Mouse (Mus musculus): ENCODE data around the gene Wfdc16. TPM values are rescaled to one million over a fixed set of nuclear protein-coding genes. Genes with fewer than 3 reads are reported as not detected.

Gene Wfdc16
- polyA plus RNA-seq (2015; fragmentation: Nextera tagmentation; extraction: Ambion mirVana), result not detected in 2 replicates

- no peak within 1 kb of the TSS for H3K27ac ChIP-seq (replicated peaks)
- ATAC-seq (ENCODE audit: insufficient number of reproducible peaks, low FRiP score, low TSS enrichment, low read depth), result no peak
- H3K4me2 ChIP-seq (replicated peaks), result no peak within 1 kb of the TSS
- H3K9ac ChIP-seq, result no peak within 1 kb of the TSS
- H3K36me3 ChIP-seq, result no peaks in the 10 kb centered on the region
- no peaks in the 10 kb centered on the region for H3K27me3 ChIP-seq
- 84% methylated on average over 3 of the region's 3 CpGs for WGBS
- no peak within 1 kb of the TSS for H3K4me3 ChIP-seq (replicated peaks)
- H3K9me3 ChIP-seq (replicated peaks), result no peaks in the 10 kb centered on the region
- H3K4me1 ChIP-seq, result no peaks in the 10 kb centered on the region
These were observed at the start of gene Wfdc16 for GRCm38 (mm10) chr2:164638696-164639095. Wfdc16 (minus strand) TSS chr2:164638796.

GRCm38 (mm10) chr2:164684807-164685206 lies 46.2 kb upstream of the Wfdc16 start, which contains the start of gene Wfdc13:
Wfdc13 (plus strand) TSS chr2:164685107.
- no peak for ATAC-seq (ENCODE audit: insufficient number of reproducible peaks, low FRiP score, low TSS enrichment, low read depth)
- no peak within 1 kb of the TSS for H3K9ac ChIP-seq
- H3K27me3 ChIP-seq, result no peaks in the 10 kb centered on the region
- no peak within 1 kb of the TSS for H3K4me3 ChIP-seq (replicated peaks)
- no peaks in the 10 kb centered on the region for H3K4me1 ChIP-seq
- no peak within 1 kb of the TSS for H3K27ac ChIP-seq (replicated peaks)
- 76% methylated on average over 2 of the region's 3 CpGs for WGBS
- H3K9me3 ChIP-seq (replicated peaks), result no peaks in the 10 kb centered on the region
- no peak within 1 kb of the TSS for H3K4me2 ChIP-seq (replicated peaks)
- H3K36me3 ChIP-seq, result no peaks in the 10 kb centered on the region

DNA sequence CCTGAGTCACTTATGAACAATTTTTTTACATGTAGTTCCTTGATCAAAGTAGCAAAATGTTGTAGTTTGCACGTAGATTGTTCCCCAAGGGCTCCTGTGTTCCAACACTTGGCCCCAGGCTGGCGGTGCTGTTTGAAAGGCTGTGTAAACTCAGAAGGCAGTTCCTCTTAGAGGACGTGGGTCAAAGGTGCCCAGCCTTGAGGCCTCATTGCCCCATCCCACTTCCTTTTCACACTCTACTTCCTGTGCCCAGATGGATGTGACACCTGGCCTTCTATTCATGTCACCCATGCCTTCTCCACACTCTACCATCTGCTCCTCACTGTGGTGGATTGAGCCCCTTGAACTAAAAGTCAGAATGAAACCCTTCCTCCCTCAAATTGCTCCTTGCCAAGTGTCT lies 41.3 kb upstream of the Wfdc16 start:
- Histone ChIP-seq H3K4me2 (replicated peaks) (no peak overlapping the region), H3K9me3 (replicated peaks) (no peaks in the 10 kb centered on the region), H3K27ac (replicated peaks) (no peak overlapping the region), H3K36me3 (no peaks in the 10 kb centered on the region), H3K27me3 (no peaks in the 10 kb centered on the region), H3K9ac (no peak overlapping the region), H3K4me1 (peaks cover 6% of the 10 kb centered on the region; the same call in 1 of the 2 replicates), H3K4me3 (replicated peaks) (no peak overlapping the region)
- no peak for ATAC-seq (ENCODE audit: insufficient number of reproducible peaks, low FRiP score, low TSS enrichment, low read depth)
- WGBS, result 38% methylated on average over 3 of the region's 3 CpGs

DNA sequence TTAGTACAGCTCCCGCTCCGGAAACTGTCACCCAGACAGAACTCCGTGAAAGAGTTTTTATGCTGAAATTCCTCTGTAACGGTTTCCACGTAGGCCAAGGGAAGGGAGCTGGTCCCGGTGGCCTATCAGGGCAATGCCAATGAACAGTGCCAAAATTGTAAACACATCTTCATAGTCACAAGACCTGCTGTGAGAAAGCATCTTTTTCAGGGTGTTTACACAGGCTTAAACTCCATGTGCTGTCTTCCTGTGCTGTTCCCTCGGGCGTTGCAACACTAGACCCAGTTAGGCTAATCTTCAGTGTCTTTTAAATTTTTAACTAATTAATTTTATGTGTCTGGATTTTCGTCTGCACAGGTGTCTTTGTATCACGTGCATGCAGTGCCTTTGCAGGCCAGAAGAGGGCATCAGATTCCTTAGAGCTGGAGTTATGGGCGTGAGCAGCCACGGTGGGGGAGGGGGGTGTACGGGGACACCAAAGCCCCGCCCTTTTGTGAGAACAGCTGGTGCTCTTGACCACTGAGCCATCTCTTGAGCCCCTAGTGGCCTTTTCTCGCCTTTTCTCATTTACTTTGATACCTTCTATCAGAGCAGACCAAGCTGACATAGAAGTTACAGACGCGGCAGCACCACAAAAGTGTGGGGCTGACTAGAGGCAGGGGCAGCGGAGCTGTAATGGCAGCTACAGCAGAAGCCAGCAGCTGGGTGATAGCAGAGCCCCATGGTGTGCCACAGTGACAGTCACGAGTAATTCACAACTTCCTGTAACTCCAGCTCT lies 40.4 kb upstream of the Wfdc16 start:
- Histone ChIP-seq H3K9me3 (replicated peaks) (no peaks in the 10 kb centered on the region), H3K4me1 (peaks cover 6% of the 10 kb centered on the region; the same call in 1 of the 2 replicates), H3K4me2 (replicated peaks) (peak overlapping the region; percentile 44), H3K4me3 (replicated peaks) (peak overlapping the region; percentile 33), H3K27ac (replicated peaks) (no peak overlapping the region), H3K36me3 (no peaks in the 10 kb centered on the region), H3K9ac (no peak overlapping the region), H3K27me3 (no peaks in the 10 kb centered on the region)
- 19% methylated on average over 19 of the region's 19 CpGs for WGBS
- no peak for ATAC-seq (ENCODE audit: insufficient number of reproducible peaks, low FRiP score, low TSS enrichment, low read depth)

DNA sequence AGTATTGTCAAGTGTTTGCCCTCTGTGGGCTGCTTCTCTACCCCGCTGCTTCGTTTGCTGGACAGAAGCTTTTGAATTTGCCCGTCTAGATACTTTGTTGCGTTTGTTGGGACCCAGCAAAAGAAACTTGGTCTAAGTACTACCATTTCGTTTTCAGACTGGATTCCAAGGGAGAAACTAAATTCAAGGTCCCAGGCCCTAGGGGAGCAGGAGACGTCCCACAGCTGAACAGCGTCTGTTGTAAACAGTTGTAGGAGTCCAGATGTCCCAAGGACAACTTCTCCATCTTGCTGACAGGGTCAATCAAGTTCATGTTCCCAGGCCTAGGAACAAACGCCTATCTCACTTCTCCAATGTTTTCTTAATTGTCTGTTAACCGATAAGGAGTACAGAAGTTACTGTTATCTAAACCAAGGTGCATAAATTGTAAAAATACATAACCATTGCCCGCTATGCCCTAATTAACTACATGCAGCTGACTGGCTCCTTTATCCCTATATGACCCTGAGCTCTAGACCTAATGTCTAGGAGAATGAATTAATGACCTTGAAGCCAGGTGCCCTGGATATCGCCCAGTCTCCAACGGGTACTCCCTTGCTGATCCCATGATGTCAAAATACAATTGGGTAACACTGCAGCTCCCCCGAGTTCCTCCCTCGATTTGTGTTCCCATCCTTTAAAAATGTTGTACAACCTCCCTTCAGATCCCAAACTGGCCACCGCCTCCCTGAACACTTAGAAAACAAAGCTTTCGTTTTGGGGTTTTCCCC lies 38.5 kb upstream of the Wfdc16 start:
- WGBS, result 80% methylated on average over 16 of the region's 16 CpGs
- Histone ChIP-seq H3K36me3 (no peaks in the 10 kb centered on the region), H3K9ac (no peak overlapping the region), H3K4me3 (replicated peaks) (no peak overlapping the region), H3K4me1 (peaks cover 6% of the 10 kb centered on the region; the same call in 1 of the 2 replicates), H3K4me2 (replicated peaks) (no peak overlapping the region), H3K27me3 (no peaks in the 10 kb centered on the region), H3K27ac (replicated peaks) (no peak overlapping the region), H3K9me3 (replicated peaks) (no peaks in the 10 kb centered on the region)
- ATAC-seq (ENCODE audit: insufficient number of reproducible peaks, low FRiP score, low TSS enrichment, low read depth), result no peak

DNA sequence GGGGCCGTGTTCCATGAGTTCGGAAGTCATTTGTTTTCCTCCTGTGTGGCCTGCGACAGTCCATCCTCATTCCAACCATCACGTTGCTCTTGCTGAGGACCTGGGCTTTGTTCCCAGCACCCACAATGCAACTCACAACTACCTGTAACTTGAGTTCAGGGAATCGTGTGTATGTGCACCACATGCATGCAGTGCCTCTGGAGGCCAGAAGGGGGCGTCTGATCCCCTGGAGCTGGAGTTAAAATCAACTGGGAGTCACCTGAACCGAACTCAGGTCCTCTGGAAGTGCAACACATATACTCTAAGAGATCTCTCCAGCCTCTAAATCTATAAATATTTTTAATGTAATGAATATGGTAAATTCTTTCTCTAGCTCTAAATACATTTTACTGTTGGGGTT lies 37.5 kb upstream of the Wfdc16 start:
- H3K4me2 ChIP-seq (replicated peaks), result no peak overlapping the region
- H3K27ac ChIP-seq (replicated peaks), result no peak overlapping the region
- no peak overlapping the region for H3K9ac ChIP-seq
- 71% methylated on average over 7 of the region's 7 CpGs for WGBS
- no peaks in the 10 kb centered on the region for H3K36me3 ChIP-seq
- H3K4me3 ChIP-seq (replicated peaks), result no peak overlapping the region
- peaks cover 6% of the 10 kb centered on the region; the same call in 1 of the 2 replicates for H3K4me1 ChIP-seq
- H3K9me3 ChIP-seq (replicated peaks), result no peaks in the 10 kb centered on the region
- no peaks in the 10 kb centered on the region for H3K27me3 ChIP-seq
- no peak for ATAC-seq (ENCODE audit: insufficient number of reproducible peaks, low FRiP score, low TSS enrichment, low read depth)

- no peak for ATAC-seq (ENCODE audit: insufficient number of reproducible peaks, low FRiP score, low TSS enrichment, low read depth)
- peaks cover 3% of the 10 kb centered on the region; the same call in 1 of the 2 replicates for H3K4me1 ChIP-seq
- H3K4me3 ChIP-seq (replicated peaks), result no peak within 1 kb of the TSS
- 64% methylated on average over 7 of the region's 7 CpGs for WGBS
- no peaks in the 10 kb centered on the region for H3K9me3 ChIP-seq (replicated peaks)
- H3K27me3 ChIP-seq, result no peaks in the 10 kb centered on the region
- no peak within 1 kb of the TSS for H3K9ac ChIP-seq
- H3K4me2 ChIP-seq (replicated peaks), result no peak within 1 kb of the TSS
- no peak within 1 kb of the TSS for H3K27ac ChIP-seq (replicated peaks)
- H3K36me3 ChIP-seq, result no peaks in the 10 kb centered on the region
These were observed 35.4 kb upstream of the Wfdc16 start, which contains the start of gene Wfdc11 for GRCm38 (mm10) chr2:164673987-164674386. Wfdc11 (minus strand) TSS chr2:164674087.

- no peak overlapping the region for H3K27ac ChIP-seq (replicated peaks)
- H3K9ac ChIP-seq, result no peak overlapping the region
- H3K36me3 ChIP-seq, result no peaks in the 10 kb centered on the region
- no peak overlapping the region for H3K4me3 ChIP-seq (replicated peaks)
- H3K9me3 ChIP-seq (replicated peaks), result no peaks in the 10 kb centered on the region
- 21% methylated on average over 1 of the region's 1 CpGs for WGBS
- no peaks in the 10 kb centered on the region for H3K27me3 ChIP-seq
- no peak overlapping the region for H3K4me2 ChIP-seq (replicated peaks)
- no peaks in the 10 kb centered on the region for H3K4me1 ChIP-seq
- no peak for ATAC-seq (ENCODE audit: insufficient number of reproducible peaks, low FRiP score, low TSS enrichment, low read depth)
These were observed 32.3 kb upstream of the Wfdc16 start for GRCm38 (mm10) chr2:164670938-164671337.

- WGBS, result 82% methylated on average over 5 of the region's 5 CpGs
- Histone ChIP-seq H3K4me3 (replicated peaks) (no peak overlapping the region), H3K9ac (no peak overlapping the region), H3K36me3 (no peaks in the 10 kb centered on the region), H3K27me3 (no peaks in the 10 kb centered on the region), H3K9me3 (replicated peaks) (no peaks in the 10 kb centered on the region), H3K4me2 (replicated peaks) (no peak overlapping the region), H3K27ac (replicated peaks) (no peak overlapping the region), H3K4me1 (no peaks in the 10 kb centered on the region)
- ATAC-seq (ENCODE audit: insufficient number of reproducible peaks, low FRiP score, low TSS enrichment, low read depth), result no peak
These were observed 31.7 kb upstream of the Wfdc16 start for GRCm38 (mm10) chr2:164670261-164670660.

- Histone ChIP-seq H3K4me3 (replicated peaks) (no peak overlapping the region), H3K9ac (no peak overlapping the region), H3K9me3 (replicated peaks) (no peaks in the 10 kb centered on the region), H3K27me3 (no peaks in the 10 kb centered on the region), H3K4me2 (replicated peaks) (no peak overlapping the region), H3K36me3 (no peaks in the 10 kb centered on the region), H3K4me1 (no peaks in the 10 kb centered on the region), H3K27ac (replicated peaks) (no peak overlapping the region)
- WGBS, result 88% methylated on average over 7 of the region's 7 CpGs
- ATAC-seq (ENCODE audit: insufficient number of reproducible peaks, low FRiP score, low TSS enrichment, low read depth), result no peak
These were observed 26.3 kb upstream of the Wfdc16 start for GRCm38 (mm10) chr2:164664851-164665250.

DNA sequence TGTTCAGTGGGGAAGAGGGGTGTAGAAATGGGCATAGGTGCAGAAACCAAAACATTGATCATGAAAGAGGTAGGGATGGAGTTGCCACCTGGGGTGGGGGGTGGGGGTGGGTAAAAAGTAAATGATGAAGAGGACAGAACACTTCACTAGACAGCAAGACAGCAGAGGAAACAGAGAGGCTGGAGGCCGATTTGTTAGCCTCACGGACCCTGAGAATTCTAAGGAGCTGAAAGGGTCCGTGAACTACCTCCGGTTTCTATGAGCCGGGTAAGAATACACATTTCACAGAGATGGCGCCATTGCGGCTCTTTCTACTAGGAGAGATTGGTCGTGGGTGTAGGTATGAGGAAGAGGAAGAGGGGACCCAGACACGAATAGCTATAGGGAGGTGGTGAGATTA lies 17.9 kb upstream of the Wfdc16 start, which contains the start of gene Wfdc9:
Gene Wfdc9, minus strand, starts transcription at position 101 of the 400 bp plus-strand sequence.
- Histone ChIP-seq H3K27me3 (no peaks in the 10 kb centered on the region), H3K4me1 (no peaks in the 10 kb centered on the region), H3K9ac (no peak within 1 kb of the TSS), H3K36me3 (no peaks in the 10 kb centered on the region), H3K4me3 (replicated peaks) (no peak within 1 kb of the TSS), H3K27ac (replicated peaks) (no peak within 1 kb of the TSS), H3K9me3 (replicated peaks) (no peaks in the 10 kb centered on the region), H3K4me2 (replicated peaks) (no peak within 1 kb of the TSS)
- 82% methylated on average over 9 of the region's 9 CpGs for WGBS
- no peak for ATAC-seq (ENCODE audit: insufficient number of reproducible peaks, low FRiP score, low TSS enrichment, low read depth)

All from embryonic facial prominence, embryonic 15.5 days (tissue).